Mouse (Mus musculus) thymus, adult 2 months (tissue): ENCODE measurements at regions not wholly inside any gene's neighbourhood (a gene's known extent, or its start where the extent isn't known, plus 50 kb on each side); places are given as distances from the start of the nearest gene placed in this dataset.

Experiments
- DNase-seq: peaks from one replicate; pipeline ENCODE4 v3.0.0; 2021
- H3K27ac ChIP-seq: fragments of 200-500 bp; 2 replicates; pipeline ENCODE4 v1.5.1; 2012; ENCODE audit warnings: low read length, control low read depth; ENCODE audit not compliant: control insufficient read depth, insufficient read depth
- H3K27me3 ChIP-seq: fragments of 200-500 bp; 2 replicates; pipeline ENCODE4 v1.6.1; 2012; ENCODE audit warnings: mild to moderate bottlenecking, low read length, moderate library complexity, mixed read lengths; ENCODE audit not compliant: control insufficient read depth, insufficient read depth
- H3K36me3 ChIP-seq: fragments of 200-500 bp; 2 replicates; pipeline ENCODE4 v1.6.1; 2012; ENCODE audit warnings: mild to moderate bottlenecking, low read length, moderate library complexity; ENCODE audit not compliant: control insufficient read depth, insufficient read depth
- H3K4me1 ChIP-seq: fragments of 200-500 bp; replicated peaks from 2 replicates; pipeline ENCODE4 v1.6.1; 2012; ENCODE audit warnings: low read length; ENCODE audit not compliant: control insufficient read depth, insufficient read depth
- H3K4me3 ChIP-seq: fragments of 200-500 bp; 2 replicates; pipeline ENCODE4 v1.5.1; 2012; ENCODE audit warnings: mild to moderate bottlenecking, low read length, control low read depth, moderate library complexity; ENCODE audit not compliant: control insufficient read depth, insufficient read depth
- CTCF ChIP-seq: fragments of 200-500 bp; IDR thresholded peaks from 2 replicates; pipeline ENCODE4 v1.5.1; 2012; ENCODE audit warnings: mild to moderate bottlenecking, control low read depth, low read length, moderate library complexity, borderline replicate concordance; ENCODE audit not compliant: control insufficient read depth, poor library complexity, insufficient read depth; ENCODE audit errors: extremely low read depth
- POLR2A ChIP-seq: fragments of 200-500 bp; IDR thresholded peaks from 2 replicates; pipeline ENCODE4 v1.6.1; 2012; ENCODE audit warnings: mild to moderate bottlenecking, low read length, control low read depth, moderate library complexity; ENCODE audit not compliant: control insufficient read depth, poor library complexity, insufficient read depth; ENCODE audit errors: extremely low read depth
- WGBS: fragments of 180-500 bp; shearing (Covaris S2); methylation state at CpG from one replicate; pipeline ENCODE4 v1.1.7; 2018; 5-methylcytosine and 5-hydroxymethylcytosine counted together

- no peak overlapping the region for H3K4me3 ChIP-seq
- TF ChIP-seq CTCF: no peak
- TF ChIP-seq POLR2A: no peak
- no peak overlapping the region for H3K27ac ChIP-seq
- H3K27me3 ChIP-seq: no peaks in the 10 kb centered on the region
- WGBS: 91% methylated on average over 3 of the region's 3 CpGs
- no peak for DNase-seq
- no peaks in the 10 kb centered on the region for H3K4me1 ChIP-seq
- no peaks in the 10 kb centered on the region for H3K36me3 ChIP-seq
Measured at GRCm38 (mm10) chr11:19145991-19146390, 127.2 kb upstream of the Meis1 start.

- no peak for TF ChIP-seq CTCF
- no peak for TF ChIP-seq POLR2A
- WGBS: 90% methylated on average over 3 of the region's 3 CpGs
Measured at GRCm38 (mm10) chr11:19151026-19151425, 132.2 kb upstream of the Meis1 start.

GRCm38 (mm10) chr11:19153714-19154113, 134.9 kb upstream of the Meis1 start:
- no peaks in the 10 kb centered on the region for H3K4me1 ChIP-seq
- no peak for DNase-seq
- no peaks in the 10 kb centered on the region for H3K36me3 ChIP-seq
- 91% methylated on average over 4 of the region's 4 CpGs for WGBS
- H3K27me3 ChIP-seq: no peaks in the 10 kb centered on the region
- no peak overlapping the region for H3K27ac ChIP-seq
- no peak for TF ChIP-seq CTCF
- TF ChIP-seq POLR2A: no peak
- no peak overlapping the region for H3K4me3 ChIP-seq

More at GRCm38 (mm10) chr11:19151026-19151425, 132.2 kb upstream of the Meis1 start:
- Histone ChIP-seq H3K4me1 (no peaks in the 10 kb centered on the region), H3K27ac (no peak overlapping the region), H3K36me3 (no peaks in the 10 kb centered on the region), H3K27me3 (no peaks in the 10 kb centered on the region), H3K4me3 (no peak overlapping the region)
- no peak for DNase-seq

GRCm38 (mm10) chr11:19154813-19155616, 136.2 kb upstream of the Meis1 start:
- 89% methylated on average over 4 of the region's 4 CpGs for WGBS

GRCm38 (mm10) chr11:19155617-19155983, 136.8 kb upstream of the Meis1 start:
- WGBS: 52% methylated on average over 2 of the region's 2 CpGs
- TF ChIP-seq POLR2A (no peak), CTCF (no peak)
- H3K36me3 ChIP-seq: no peaks in the 10 kb centered on the region
- no peaks in the 10 kb centered on the region for H3K4me1 ChIP-seq
- H3K27me3 ChIP-seq: no peaks in the 10 kb centered on the region
- H3K27ac ChIP-seq: no peak overlapping the region
- DNase-seq: no peak
- H3K4me3 ChIP-seq: no peak overlapping the region

More at GRCm38 (mm10) chr11:19154813-19155616, 136.2 kb upstream of the Meis1 start:
- DNase-seq: no peak
- Histone ChIP-seq H3K4me3 (no peak overlapping the region), H3K27me3 (no peaks in the 10 kb centered on the region), H3K36me3 (no peaks in the 10 kb centered on the region), H3K27ac (no peak overlapping the region), H3K4me1 (no peaks in the 10 kb centered on the region)
- no peak for TF ChIP-seq CTCF
- no peak for TF ChIP-seq POLR2A

- Histone ChIP-seq H3K4me3 (no peak overlapping the region), H3K4me1 (no peaks in the 10 kb centered on the region), H3K27me3 (no peaks in the 10 kb centered on the region), H3K27ac (no peak overlapping the region), H3K36me3 (no peaks in the 10 kb centered on the region)
- 74% methylated on average over 3 of the region's 3 CpGs for WGBS
- TF ChIP-seq POLR2A: no peak
- DNase-seq: no peak
Measured at GRCm38 (mm10) chr11:19160227-19160626, 141.4 kb upstream of the Meis1 start.

- H3K27me3 ChIP-seq: no peaks in the 10 kb centered on the region
- DNase-seq: no peak
- WGBS: 43% methylated on average over 5 of the region's 5 CpGs
- H3K27ac ChIP-seq: no peak overlapping the region
- TF ChIP-seq POLR2A: no peak
- no peaks in the 10 kb centered on the region for H3K36me3 ChIP-seq
- no peak overlapping the region for H3K4me3 ChIP-seq
- no peaks in the 10 kb centered on the region for H3K4me1 ChIP-seq
Measured at GRCm38 (mm10) chr11:19160669-19161068, 141.9 kb upstream of the Meis1 start.
